Comparison of ENCODE assay signal across 8 mouse cellular contexts in the genomic region with DNA sequence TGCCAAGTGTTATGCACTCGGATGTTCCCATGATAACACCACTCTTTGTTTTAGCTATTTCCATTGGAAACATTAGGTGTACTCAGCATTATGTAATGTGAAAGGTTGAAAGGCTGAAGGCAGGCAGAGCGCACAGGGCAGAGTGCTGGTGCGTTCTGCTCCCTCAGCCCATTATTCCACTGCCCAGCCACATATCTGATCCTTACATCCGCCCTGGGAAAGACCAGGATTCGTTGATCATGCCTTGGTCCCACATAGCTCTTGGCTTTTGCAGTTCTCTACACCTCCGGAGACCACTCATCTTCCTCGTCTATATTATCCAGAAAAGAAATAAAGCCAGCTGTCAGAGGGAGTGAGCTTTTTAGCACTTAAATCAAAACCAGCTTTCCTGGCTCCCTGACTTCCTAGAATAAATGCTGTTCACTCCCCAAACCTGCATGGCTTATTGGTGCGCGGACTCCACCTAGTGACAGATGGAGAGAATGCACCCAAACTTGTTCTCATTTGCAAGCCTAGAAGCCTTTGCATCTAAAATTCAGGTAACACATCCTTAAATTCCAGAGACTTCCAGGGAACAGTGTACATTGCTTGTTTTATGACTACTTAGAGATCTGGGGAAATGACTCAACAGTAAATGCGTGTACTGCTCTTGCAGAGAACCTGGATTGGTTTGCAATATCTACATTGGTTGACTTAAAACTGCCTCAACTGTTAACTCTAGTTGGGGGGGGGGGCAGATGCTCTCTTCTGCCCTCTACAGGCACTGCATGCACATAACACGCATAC. TPM values are rescaled to one million over a fixed set of nuclear protein-coding genes. Genes with fewer than 3 reads are reported as not detected.
DNase-seq lines count a peak whose midpoint lies in the region; ATAC-seq and TF ChIP-seq lines count a peak whose summit lies in the region.

No protein-coding gene starts in this region.

- H3K27me3 ChIP-seq in cerebellum, adult 2 months (ENCODE audit: control insufficient read depth, insufficient read depth, low read length): no peaks in the 10 kb centered on the region
- H3K27me3 ChIP-seq in forebrain, postnatal 0 days (ENCODE audit: insufficient read depth, low read length): no peaks in the 10 kb centered on the region
- H3K27me3 ChIP-seq in intestine, postnatal 0 days (replicated peaks; ENCODE audit: control insufficient read depth, insufficient read depth, low read length): no peaks in the 10 kb centered on the region
- no peaks in the 10 kb centered on the region for H3K27me3 ChIP-seq in midbrain, embryonic 15.5 days (replicated peaks)

- peak; percentile 79 for ATAC-seq in forebrain, postnatal 0 days
- no peak for ATAC-seq in intestine, postnatal 0 days
- peak; percentile 66 for ATAC-seq in midbrain, embryonic 15.5 days (replicated peaks)

- intact Hi-C loops in left cerebral cortex, postnatal 25 days (cut with DNase I): loop anchor here (1.0 to 5.0 kb wide), 4 partner anchors 116 to 911 kb away; no protein-coding TSS in a partner anchor

- 40% methylated on average over 11 of the region's 11 CpGs for WGBS in cerebellum, adult 2 months
- WGBS in forebrain, postnatal 0 days: 40% methylated on average over 11 of the region's 11 CpGs
- WGBS in intestine, postnatal 0 days: 35% methylated on average over 11 of the region's 11 CpGs
- 31% methylated on average over 11 of the region's 11 CpGs for WGBS in midbrain, embryonic 15.5 days

- H3K9ac ChIP-seq in forebrain, postnatal 0 days: 0 out of 2 replicates have a peak overlapping the region, but pooled peaks have one; percentile 6
- no peak overlapping the region for H3K9ac ChIP-seq in intestine, postnatal 0 days (ENCODE audit: low read depth, low read length)
- no peak overlapping the region for H3K9ac ChIP-seq in midbrain, embryonic 15.5 days

- no peaks in the 10 kb centered on the region for H3K9me3 ChIP-seq in forebrain, postnatal 0 days (ENCODE audit: low read length)
- H3K9me3 ChIP-seq in intestine, postnatal 0 days (ENCODE audit: control insufficient read depth): no peaks in the 10 kb centered on the region
- H3K9me3 ChIP-seq in midbrain, embryonic 15.5 days: no peaks in the 10 kb centered on the region

- peak; percentile 50 for DNase-seq in gastrocnemius, adult 18-20 months (ENCODE audit: low spot score)
- no peak for DNase-seq in gastrocnemius, adult 8-10 months (ENCODE audit: low spot score in 2 of 2)
- DNase-seq in cerebellum, adult 2 months: peak; percentile 55 to 74
- peak; percentile 95 for DNase-seq in forebrain, postnatal 0 days
- DNase-seq in left cerebral cortex, postnatal 25 days (ENCODE audit: low spot score in 2 of 2): peak; percentile 87 to 98
- peak; percentile 83 for DNase-seq in testis, postnatal 10 days (ENCODE audit: low spot score)

- peak; percentile 83; the same call in 1 of the 2 replicates for TF ChIP-seq CTCF in cerebellum, adult 2 months (IDR thresholded peaks at IDR 0.05; ENCODE audit: borderline replicate concordance, insufficient read depth, low read depth, low read length)
- peak; percentile 94 for TF ChIP-seq CTCF in forebrain, postnatal 0 days (IDR thresholded peaks at IDR 0.05; ENCODE audit: low read depth)
- peak; percentile 90 for TF ChIP-seq CTCF in intestine, postnatal 0 days (IDR thresholded peaks at IDR 0.05; ENCODE audit: low read depth)

- no peaks in the 10 kb centered on the region for H3K36me3 ChIP-seq in forebrain, postnatal 0 days (ENCODE audit: insufficient read depth)
- no peaks in the 10 kb centered on the region for H3K36me3 ChIP-seq in intestine, postnatal 0 days (ENCODE audit: control insufficient read depth, insufficient read depth)
- H3K36me3 ChIP-seq in midbrain, embryonic 15.5 days (replicated peaks): no peaks in the 10 kb centered on the region

- TF ChIP-seq POLR2A in cerebellum, adult 2 months (IDR thresholded peaks at IDR 0.05; ENCODE audit: borderline replicate concordance, insufficient read depth, low read length): no peak

- no peak overlapping the region for H3K4me3 ChIP-seq in cerebellum, adult 2 months (replicated peaks; ENCODE audit: insufficient read depth, low read depth, low read length)
- no peak overlapping the region for H3K4me3 ChIP-seq in forebrain, postnatal 0 days (ENCODE audit: low read depth, low read length)
- no peak overlapping the region for H3K4me3 ChIP-seq in intestine, postnatal 0 days (ENCODE audit: low read depth, low read length)
- no peak overlapping the region for H3K4me3 ChIP-seq in midbrain, embryonic 15.5 days

- H3K4me2 ChIP-seq in forebrain, postnatal 0 days (ENCODE audit: low read depth): no peak overlapping the region
- no peak overlapping the region for H3K4me2 ChIP-seq in intestine, postnatal 0 days (replicated peaks; ENCODE audit: low read depth)
- no peak overlapping the region for H3K4me2 ChIP-seq in midbrain, embryonic 15.5 days

- no peak overlapping the region for H3K27ac ChIP-seq in cerebellum, adult 2 months (ENCODE audit: insufficient read depth, low read length)
- no peak overlapping the region for H3K27ac ChIP-seq in forebrain, postnatal 0 days (ENCODE audit: low read depth, low read length)
- no peak overlapping the region for H3K27ac ChIP-seq in intestine, postnatal 0 days (ENCODE audit: low read depth, low read length)
- peak overlapping the region; percentile 60; the same call in 1 of the 2 replicates for H3K27ac ChIP-seq in midbrain, embryonic 15.5 days

- H3K4me1 ChIP-seq in cerebellum, adult 2 months (ENCODE audit: control insufficient read depth, insufficient read depth, low read length): no peaks in the 10 kb centered on the region
- H3K4me1 ChIP-seq in forebrain, postnatal 0 days (ENCODE audit: insufficient read depth): 0 out of 2 replicates have a peak, but pooled peaks cover 4% of the 10 kb centered on the region
- H3K4me1 ChIP-seq in intestine, postnatal 0 days (replicated peaks; ENCODE audit: control insufficient read depth, insufficient read depth, low read length): no peaks in the 10 kb centered on the region
- H3K4me1 ChIP-seq in midbrain, embryonic 15.5 days: 0 out of 2 replicates have a peak, but pooled peaks cover 4% of the 10 kb centered on the region

RNA-seq across cellular contexts. Expression of a gene that starts 26.3 kb away (rescaled TPM):
- not detected for total RNA-seq in gastrocnemius, adult 18-20 months (2021)
- total RNA-seq in gastrocnemius, adult 8-10 months (2022): not detected
- 0.11 TPM in 1 of 2 replicates, not detected in the other for polyA plus RNA-seq in cerebellum, adult 2 months (2012; rRNA removed)
- total RNA-seq in forebrain, postnatal 0 days (2014; rRNA removed): 0.14 TPM in 1 of 2 replicates, not detected in the other
- polyA plus RNA-seq in forebrain, postnatal 0 days (2015; fragmentation: Nextera tagmentation; extraction: Ambion mirVana): not detected in 2 replicates
- polyA plus RNA-seq in intestine, postnatal 0 days (2015; fragmentation: Nextera tagmentation; extraction: Ambion mirVana): not detected in 2 replicates
- not detected for total RNA-seq in left cerebral cortex, postnatal 25 days (2021)
- polyA plus RNA-seq in midbrain, embryonic 15.5 days (2015; fragmentation: Nextera tagmentation; extraction: Ambion mirVana): not detected in 2 replicates

Comparison
In these comparisons a context has a peak if more than half of its experiments do, and no peak if none do; other contexts are left out.
1. DNase-seq: peak in gastrocnemius, adult 18-20 months (single experiment), cerebellum, adult 2 months (2 of 2), forebrain, postnatal 0 days (single experiment), left cerebral cortex, postnatal 25 days (2 of 2) and testis, postnatal 10 days (single experiment); none in gastrocnemius, adult 8-10 months (0 of 2).
2. Peak in every context shown above with its lines, with median percentiles within 50 percentile points of each other: CTCF ChIP-seq.